Mouse (Mus musculus): Measurements from ENCODE around the gene Rnf123. TPM values are rescaled to one million over a fixed set of nuclear protein-coding genes. Genes with fewer than 3 reads are reported as not detected.

Gene Rnf123
- 44.0 TPM for polyA plus RNA-seq (2014; fragmentation: Illumina TruSeq; extraction: RNeasy Lipid Tissue Mini Kit (QIAGEN cat#74804); ENCODE audit: low read depth, low replicate concordance)

DNA sequence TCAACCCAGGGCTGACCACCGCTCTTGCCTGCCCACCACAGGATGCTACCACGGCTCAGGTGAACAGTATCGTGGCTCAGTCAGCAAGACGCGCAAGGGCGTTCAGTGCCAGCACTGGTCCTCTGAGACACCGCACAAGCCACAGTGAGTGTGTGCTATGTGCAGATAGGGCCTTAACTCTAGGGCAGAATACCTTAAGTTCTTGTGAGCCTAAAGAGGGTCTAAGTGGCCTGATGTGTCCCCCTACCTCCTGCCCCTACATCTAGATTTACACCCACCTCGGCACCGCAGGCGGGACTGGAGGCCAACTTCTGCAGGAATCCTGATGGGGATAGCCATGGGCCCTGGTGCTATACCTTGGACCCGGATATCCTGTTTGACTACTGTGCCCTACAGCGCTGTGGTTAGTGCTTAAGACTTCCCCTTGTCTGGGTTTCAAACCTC is at the start of gene Rnf123:
Gene Rnf123 (minus strand): TSS at position 359 of the 444 bp plus-strand sequence.

DNA sequence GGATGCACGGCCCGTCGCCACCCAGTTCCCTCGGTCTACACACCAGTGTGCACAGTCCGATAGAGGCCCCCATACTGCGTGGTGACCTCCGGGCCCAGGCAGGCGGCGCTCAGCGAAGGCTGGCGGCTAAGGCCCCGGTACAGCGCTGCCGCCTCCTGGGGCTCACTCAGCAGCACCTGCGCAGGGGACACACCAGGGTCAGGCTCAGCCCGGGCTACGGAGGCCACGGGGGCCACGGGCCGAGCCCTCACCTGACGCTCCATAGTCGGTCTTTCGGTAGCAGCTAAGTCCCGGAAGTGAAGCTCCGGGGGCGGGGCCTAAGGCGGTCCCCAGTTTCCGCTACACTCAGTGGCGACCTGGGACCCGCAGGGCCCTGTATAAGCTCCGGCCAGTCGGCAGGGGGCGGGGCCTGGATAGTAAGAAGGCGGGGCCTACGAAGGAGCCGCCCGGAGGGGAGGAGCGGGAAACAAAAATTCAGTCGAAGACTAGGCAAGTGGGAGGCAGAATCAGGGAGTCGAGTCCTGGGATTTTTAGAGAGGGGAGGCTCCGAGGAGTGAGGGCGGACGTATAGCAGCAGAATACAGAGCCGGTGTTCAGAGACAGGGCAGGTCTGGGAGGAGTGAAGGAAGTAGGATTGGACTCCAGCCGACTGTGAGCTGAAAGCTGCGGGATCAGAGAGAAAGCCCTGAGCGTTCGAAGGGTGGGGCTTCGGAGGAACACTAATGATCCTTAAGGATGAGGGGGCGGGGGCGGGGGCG is 11.2 kb upstream of the Rnf123 start, which contains the start of gene Apeh:
Gene Apeh (minus strand): TSS at position 423 of the 758 bp plus-strand sequence.

DNA sequence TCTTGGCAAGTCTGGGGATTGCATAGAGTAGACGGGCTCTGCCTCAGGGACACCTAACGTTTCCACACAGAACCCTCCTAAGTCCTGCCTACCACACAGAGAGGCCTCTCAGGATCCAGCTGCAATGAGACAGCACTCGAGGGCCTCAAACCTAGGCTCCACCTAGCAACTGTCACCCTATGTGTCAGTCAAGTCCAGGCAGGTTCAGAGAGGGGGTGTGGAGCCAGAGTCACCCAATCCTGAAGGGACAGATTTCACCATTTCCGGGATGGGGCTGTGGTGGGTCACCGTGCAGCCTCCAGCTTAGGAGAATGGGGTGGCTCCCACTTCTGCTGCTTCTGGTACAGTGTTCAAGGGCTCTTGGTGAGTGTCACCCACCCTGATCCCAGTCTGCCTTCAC is 3.0 kb downstream of the Rnf123 start, which contains the start of gene Mst1:
Gene Mst1 (plus strand): TSS at position 269 of the 400 bp plus-strand sequence.

DNA sequence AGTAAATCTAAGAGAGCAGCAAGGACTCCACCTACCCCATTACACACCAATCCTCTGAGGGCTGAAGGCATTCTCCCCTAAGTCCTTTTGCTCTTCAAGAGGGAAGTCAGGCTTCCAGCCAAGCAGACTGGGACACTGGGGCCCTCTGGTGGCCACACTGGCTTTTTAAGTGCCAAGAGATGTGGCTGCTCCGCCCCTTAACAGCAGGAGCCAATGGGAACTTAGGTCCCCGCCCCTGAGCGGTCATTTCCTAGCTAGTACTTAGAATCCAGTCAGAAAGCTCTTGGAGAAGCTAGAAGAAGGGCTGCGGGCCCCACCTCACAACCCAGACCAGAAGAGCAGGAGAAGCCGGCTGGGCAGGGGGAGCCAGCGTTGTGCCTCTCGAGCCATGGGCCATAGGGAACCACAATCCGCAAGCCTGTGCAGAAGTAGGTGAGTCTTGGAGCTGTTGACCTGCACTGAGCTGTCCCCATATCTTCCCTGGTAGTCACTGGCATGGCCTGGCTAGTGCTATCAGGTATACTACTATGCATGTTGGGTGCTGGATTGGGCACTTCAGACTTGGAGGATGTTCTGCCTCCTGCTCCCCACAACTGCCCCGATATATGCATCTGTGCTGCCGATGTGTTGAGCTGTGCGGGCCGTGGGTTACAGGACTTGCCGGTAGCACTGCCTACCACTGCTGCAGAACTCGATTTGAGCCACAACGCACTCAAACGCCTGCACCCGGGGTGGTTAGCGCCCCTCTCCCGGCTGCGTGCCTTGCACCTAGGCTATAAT is 30.1 kb downstream of the Rnf123 start, which contains the start of gene Amigo3:
Gene Amigo3 (plus strand): TSS at position 275 of the 780 bp plus-strand sequence.

DNA sequence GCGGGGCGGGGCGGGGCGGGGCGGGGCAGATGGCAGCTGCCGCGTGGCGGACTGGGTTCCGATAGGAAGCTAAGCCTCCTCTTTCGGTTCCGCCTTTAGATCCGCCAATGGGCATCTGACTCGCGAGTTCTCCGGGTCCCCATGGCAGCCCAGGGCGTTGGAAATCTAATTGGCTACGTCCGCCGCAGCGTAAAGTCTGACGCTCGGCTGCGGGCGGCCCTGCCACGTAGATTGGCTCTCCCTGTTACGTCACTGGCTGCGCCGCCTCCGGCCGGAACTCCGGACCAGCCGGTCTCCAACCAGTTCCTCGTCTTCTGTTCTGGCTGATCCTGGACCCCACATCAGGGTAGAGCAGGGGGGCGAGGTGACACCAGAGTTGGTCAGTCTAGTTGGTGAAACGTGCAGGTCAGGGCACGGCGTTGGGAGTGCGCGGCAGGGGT is 34.1 kb downstream of the Rnf123 start, which contains the start of gene Gmppb:
Gene Gmppb (plus strand): TSS at position 227 of the 440 bp plus-strand sequence.

DNA sequence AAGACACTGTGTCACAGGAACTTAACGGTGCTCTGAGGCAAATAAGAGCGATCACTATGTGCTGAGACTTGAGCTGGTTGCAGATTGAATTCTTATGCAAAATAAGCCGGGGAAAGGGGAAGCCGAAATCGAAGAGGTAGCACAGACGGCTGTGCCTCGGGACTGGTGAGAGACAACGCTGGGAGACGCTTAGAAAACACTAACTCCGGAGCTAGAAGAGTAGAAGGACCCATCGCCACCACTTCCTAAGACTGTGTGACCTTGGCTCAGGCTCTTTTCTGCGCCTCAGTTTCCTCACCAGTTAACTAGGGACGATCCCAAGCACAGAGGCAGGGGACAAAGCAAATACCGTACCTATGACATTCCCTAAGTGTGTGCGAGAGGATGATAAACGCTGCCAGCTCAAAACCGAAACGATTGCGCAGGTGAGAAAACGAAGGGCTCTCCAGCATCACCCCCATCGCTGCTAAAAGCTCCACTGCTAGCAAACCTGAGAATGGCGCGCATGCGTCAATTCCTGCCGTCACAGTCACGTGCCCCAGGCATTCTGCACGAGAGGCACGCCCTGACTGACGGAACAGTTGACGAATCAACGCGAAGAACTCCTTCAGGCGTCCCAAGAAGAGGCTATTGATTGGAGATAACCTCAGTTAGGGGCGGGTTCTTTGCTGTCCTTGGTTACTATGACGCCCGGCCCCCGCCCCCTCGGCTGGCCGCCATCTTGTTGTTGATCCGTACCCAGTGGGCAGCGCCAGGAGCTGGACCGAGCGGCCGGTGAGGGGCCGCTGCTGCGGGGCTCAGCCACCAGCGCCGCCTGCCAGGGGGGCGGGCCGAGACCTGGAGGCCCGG is 81.0 kb downstream of the Rnf123 start, which contains the start of gene Ip6k1:
Gene Ip6k1 (plus strand): TSS at position 580 of the 849 bp plus-strand sequence.

Other genes with a start within 250 kb of the Rnf123 start
- 49.4 TPM for gene Rbm6, start 210.1 kb downstream of the Rnf123 start, polyA plus RNA-seq (2014; fragmentation: Illumina TruSeq; extraction: RNeasy Lipid Tissue Mini Kit (QIAGEN cat#74804); ENCODE audit: low read depth, low replicate concordance)
- gene Mon1a, start 195.2 kb downstream of the Rnf123 start, polyA plus RNA-seq (2014; fragmentation: Illumina TruSeq; extraction: RNeasy Lipid Tissue Mini Kit (QIAGEN cat#74804); ENCODE audit: low read depth, low replicate concordance): 14.8 TPM
- gene Mst1r, start 176.5 kb downstream of the Rnf123 start, polyA plus RNA-seq (2014; fragmentation: Illumina TruSeq; extraction: RNeasy Lipid Tissue Mini Kit (QIAGEN cat#74804); ENCODE audit: low read depth, low replicate concordance): 10.8 TPM
- 5.8 TPM for gene Actl11, start 154.9 kb downstream of the Rnf123 start, polyA plus RNA-seq (2014; fragmentation: Illumina TruSeq; extraction: RNeasy Lipid Tissue Mini Kit (QIAGEN cat#74804); ENCODE audit: low read depth, low replicate concordance)
- gene Camkv, start 147.7 kb downstream of the Rnf123 start, polyA plus RNA-seq (2014; fragmentation: Illumina TruSeq; extraction: RNeasy Lipid Tissue Mini Kit (QIAGEN cat#74804); ENCODE audit: low read depth, low replicate concordance): 0.51 TPM
- 1.1 TPM for gene Traip, start 133.2 kb downstream of the Rnf123 start, polyA plus RNA-seq (2014; fragmentation: Illumina TruSeq; extraction: RNeasy Lipid Tissue Mini Kit (QIAGEN cat#74804); ENCODE audit: low read depth, low replicate concordance)
- gene Uba7, start 107.8 kb downstream of the Rnf123 start, polyA plus RNA-seq (2014; fragmentation: Illumina TruSeq; extraction: RNeasy Lipid Tissue Mini Kit (QIAGEN cat#74804); ENCODE audit: low read depth, low replicate concordance): 30.8 TPM
- 1.5 TPM for gene Gm20661, start 100.3 kb downstream of the Rnf123 start, polyA plus RNA-seq (2014; fragmentation: Illumina TruSeq; extraction: RNeasy Lipid Tissue Mini Kit (QIAGEN cat#74804); ENCODE audit: low read depth, low replicate concordance)
- gene Inka1, start 97.5 kb downstream of the Rnf123 start, polyA plus RNA-seq (2014; fragmentation: Illumina TruSeq; extraction: RNeasy Lipid Tissue Mini Kit (QIAGEN cat#74804); ENCODE audit: low read depth, low replicate concordance): 7.1 TPM
- 13.2 TPM for gene Cdhr4, start 90.8 kb downstream of the Rnf123 start, polyA plus RNA-seq (2014; fragmentation: Illumina TruSeq; extraction: RNeasy Lipid Tissue Mini Kit (QIAGEN cat#74804); ENCODE audit: low read depth, low replicate concordance)
- 1.5 TPM for gene Gm20662, start 87.0 kb downstream of the Rnf123 start, polyA plus RNA-seq (2014; fragmentation: Illumina TruSeq; extraction: RNeasy Lipid Tissue Mini Kit (QIAGEN cat#74804); ENCODE audit: low read depth, low replicate concordance)
- gene Ip6k1, start 80.8 kb downstream of the Rnf123 start, polyA plus RNA-seq (2014; fragmentation: Illumina TruSeq; extraction: RNeasy Lipid Tissue Mini Kit (QIAGEN cat#74804); ENCODE audit: low read depth, low replicate concordance): 73.8 TPM
- 51.6 TPM for gene Gmppb, start 34.1 kb downstream of the Rnf123 start, polyA plus RNA-seq (2014; fragmentation: Illumina TruSeq; extraction: RNeasy Lipid Tissue Mini Kit (QIAGEN cat#74804); ENCODE audit: low read depth, low replicate concordance)
- gene Amigo3, start 30.2 kb downstream of the Rnf123 start, polyA plus RNA-seq (2014; fragmentation: Illumina TruSeq; extraction: RNeasy Lipid Tissue Mini Kit (QIAGEN cat#74804); ENCODE audit: low read depth, low replicate concordance): 4.1 TPM
- gene Mst1, start 2.9 kb downstream of the Rnf123 start, polyA plus RNA-seq (2014; fragmentation: Illumina TruSeq; extraction: RNeasy Lipid Tissue Mini Kit (QIAGEN cat#74804); ENCODE audit: low read depth, low replicate concordance): 0.15 TPM
- 51.9 TPM for gene Apeh, start 11.3 kb upstream of the Rnf123 start, polyA plus RNA-seq (2014; fragmentation: Illumina TruSeq; extraction: RNeasy Lipid Tissue Mini Kit (QIAGEN cat#74804); ENCODE audit: low read depth, low replicate concordance)
- 1.1 TPM for gene Bsn, start 107.0 kb upstream of the Rnf123 start, polyA plus RNA-seq (2014; fragmentation: Illumina TruSeq; extraction: RNeasy Lipid Tissue Mini Kit (QIAGEN cat#74804); ENCODE audit: low read depth, low replicate concordance)
- 101 TPM for gene Dag1, start 180.6 kb upstream of the Rnf123 start, polyA plus RNA-seq (2014; fragmentation: Illumina TruSeq; extraction: RNeasy Lipid Tissue Mini Kit (QIAGEN cat#74804); ENCODE audit: low read depth, low replicate concordance)
- gene Nicn1, start 207.1 kb upstream of the Rnf123 start, polyA plus RNA-seq (2014; fragmentation: Illumina TruSeq; extraction: RNeasy Lipid Tissue Mini Kit (QIAGEN cat#74804); ENCODE audit: low read depth, low replicate concordance): 30.2 TPM
- gene Amt, start 213.5 kb upstream of the Rnf123 start, polyA plus RNA-seq (2014; fragmentation: Illumina TruSeq; extraction: RNeasy Lipid Tissue Mini Kit (QIAGEN cat#74804); ENCODE audit: low read depth, low replicate concordance): 35.7 TPM
- gene Rhoa, start 222.8 kb upstream of the Rnf123 start, polyA plus RNA-seq (2014; fragmentation: Illumina TruSeq; extraction: RNeasy Lipid Tissue Mini Kit (QIAGEN cat#74804); ENCODE audit: low read depth, low replicate concordance): 287 TPM
- 60.6 TPM for gene Tcta, start 222.8 kb upstream of the Rnf123 start, polyA plus RNA-seq (2014; fragmentation: Illumina TruSeq; extraction: RNeasy Lipid Tissue Mini Kit (QIAGEN cat#74804); ENCODE audit: low read depth, low replicate concordance)

Measured in adipose tissue, adult 10 weeks (tissue).